Mouse (Mus musculus): Measurements from ENCODE around the gene Asb1.

DNA sequence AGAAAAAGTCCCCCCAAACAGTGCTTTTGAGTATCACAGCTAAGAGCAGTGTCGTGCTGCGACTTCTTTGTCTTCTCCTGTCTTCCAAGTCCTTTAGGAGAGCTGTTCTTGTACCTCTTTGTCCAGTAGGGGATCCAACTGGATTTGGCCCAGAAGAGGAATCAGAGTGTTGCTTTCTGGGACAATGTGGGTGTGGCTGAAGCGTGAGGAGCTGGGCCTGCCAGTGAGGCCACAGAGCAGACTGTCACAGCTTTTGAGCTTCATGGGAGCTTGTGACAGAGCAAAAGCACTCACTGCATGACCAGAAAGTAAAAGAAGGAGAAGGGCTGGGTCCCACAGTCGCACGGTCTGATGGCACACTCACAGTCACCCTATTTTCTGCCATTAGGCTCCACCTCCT is 7.5 kb upstream of the Asb1 start:
- TF ChIP-seq E2F4 (IDR thresholded peaks at IDR 0.05; ENCODE audit: insufficient read depth) (no peak), POLR2A (IDR thresholded peaks at IDR 0.05; ENCODE audit: insufficient read length, low read depth) (no peak)

Measured in myocyte (in vitro differentiated cells).